Mouse (Mus musculus): ENCODE measurements at regions not wholly inside any gene's neighbourhood (a gene's known extent, or its start where the extent isn't known, plus 50 kb on each side); places are given as distances from the start of the nearest gene placed in this dataset.
"Not testable (repeated sequence)": the region's sequence is repeated elsewhere in the genome, so short reads cannot be mapped to it uniquely, and the experiment has no call there.

DNA sequence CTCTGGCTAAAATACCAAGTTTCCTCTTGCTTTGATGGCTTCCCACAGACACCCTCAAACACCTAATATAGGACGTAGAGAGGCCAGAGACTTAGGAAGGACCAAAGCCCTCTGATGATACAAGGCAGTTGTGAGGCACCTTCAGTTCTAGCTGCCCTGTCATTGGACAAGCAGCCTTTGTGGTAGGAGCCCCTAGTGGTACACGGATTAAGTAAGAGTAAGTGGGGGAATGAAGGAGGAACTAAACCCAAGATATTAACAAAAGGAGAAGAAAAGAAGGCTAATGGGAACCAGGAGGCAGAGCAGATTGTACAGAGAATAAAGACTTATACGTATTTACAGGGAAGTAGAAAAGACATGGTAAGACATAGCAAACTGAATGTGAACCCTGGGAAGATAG is 352.3 kb upstream of the Tmco5 start:
- not testable (repeated sequence) for DNase-seq

DNA sequence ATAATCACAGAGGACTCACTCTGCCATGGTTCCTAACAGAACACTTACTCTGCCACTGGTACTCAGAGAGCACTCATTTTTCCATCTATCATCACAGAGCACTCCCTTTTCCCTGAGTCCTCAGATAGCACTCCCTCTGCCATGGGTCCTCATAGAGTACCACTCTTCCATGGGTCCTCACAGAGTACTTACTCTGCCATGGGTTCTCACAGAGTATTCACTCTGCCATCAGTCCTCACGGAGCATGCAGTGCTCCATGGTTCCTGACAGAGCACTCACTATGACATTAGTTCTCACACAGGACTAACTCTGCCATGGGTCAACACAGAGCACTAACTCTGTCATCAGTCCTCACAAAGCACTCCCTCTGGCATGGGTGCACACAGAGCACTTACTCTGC is 342.0 kb upstream of the Tmco5 start:
- DNase-seq = no peak

DNA sequence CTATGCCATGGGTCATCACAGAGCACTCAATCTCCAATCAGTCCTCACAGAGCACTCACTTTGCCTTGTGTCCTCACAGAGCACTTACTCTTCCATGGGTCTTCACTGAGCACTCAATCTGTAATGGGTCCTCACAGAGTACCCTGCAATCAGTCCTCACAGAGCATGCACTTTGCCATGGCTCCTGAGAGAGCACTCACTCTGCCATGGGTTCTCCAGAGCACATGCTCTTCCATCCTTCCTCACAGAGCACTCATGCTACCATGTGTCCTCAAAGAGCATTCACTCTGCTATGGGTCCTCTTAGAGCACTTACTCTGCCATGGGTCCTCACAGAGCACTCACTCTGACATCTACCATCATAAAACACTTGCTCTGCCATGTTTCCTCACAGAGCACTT is 319.1 kb upstream of the Tmco5 start:
- no peak for DNase-seq

DNA sequence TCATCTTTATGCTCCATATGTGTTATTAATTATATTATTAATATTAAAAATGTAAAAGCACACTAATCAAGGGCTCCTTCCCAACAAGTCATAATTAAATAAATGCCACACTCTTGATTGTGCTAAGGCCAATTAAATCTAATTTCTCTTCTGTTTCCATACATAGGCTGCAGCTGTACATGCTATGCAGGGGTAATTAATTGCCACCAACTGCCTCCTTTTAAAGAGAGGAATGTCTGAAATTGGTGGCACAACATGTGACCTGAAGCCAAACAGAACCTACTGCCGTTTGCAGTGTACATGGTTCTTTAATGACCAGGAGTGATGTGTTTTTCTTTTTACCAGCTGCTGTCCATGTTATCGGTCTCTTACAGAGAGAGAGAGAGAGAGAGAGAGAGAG is 294.5 kb upstream of the Tmco5 start:
- DNase-seq = no peak

- no peak for DNase-seq
Observed at GRCm38 (mm10) chr2:116586203-116586959, 292.1 kb upstream of the Tmco5 start.

GRCm38 (mm10) chr2:116605869-116606268 is 272.6 kb upstream of the Tmco5 start:
- DNase-seq = no peak

GRCm38 (mm10) chr2:116639935-116640334 is 238.6 kb upstream of the Tmco5 start:
- DNase-seq = no peak

DNA sequence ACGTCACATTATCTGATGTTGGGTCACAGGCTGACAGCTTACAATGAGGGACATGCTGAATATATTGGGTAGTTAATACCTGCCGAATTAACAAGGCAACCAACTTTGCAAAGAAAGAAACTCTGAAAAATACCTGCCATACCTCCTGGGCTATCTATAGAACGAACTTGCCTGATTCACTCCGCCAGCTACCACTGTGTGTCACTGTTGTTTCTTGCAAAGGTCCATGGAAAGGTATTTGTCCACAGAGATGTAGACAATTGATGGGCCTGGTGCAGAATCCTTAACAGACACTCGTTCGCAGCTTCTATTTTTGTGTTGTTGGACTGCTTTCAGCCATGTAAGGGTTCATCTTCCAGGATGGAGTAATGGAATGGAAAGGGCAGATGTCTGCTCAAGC is 226.4 kb upstream of the Tmco5 start:
- no peak for DNase-seq

- DNase-seq = no peak
Observed at GRCm38 (mm10) chr2:116685756-116686155, 192.7 kb upstream of the Tmco5 start.

DNA sequence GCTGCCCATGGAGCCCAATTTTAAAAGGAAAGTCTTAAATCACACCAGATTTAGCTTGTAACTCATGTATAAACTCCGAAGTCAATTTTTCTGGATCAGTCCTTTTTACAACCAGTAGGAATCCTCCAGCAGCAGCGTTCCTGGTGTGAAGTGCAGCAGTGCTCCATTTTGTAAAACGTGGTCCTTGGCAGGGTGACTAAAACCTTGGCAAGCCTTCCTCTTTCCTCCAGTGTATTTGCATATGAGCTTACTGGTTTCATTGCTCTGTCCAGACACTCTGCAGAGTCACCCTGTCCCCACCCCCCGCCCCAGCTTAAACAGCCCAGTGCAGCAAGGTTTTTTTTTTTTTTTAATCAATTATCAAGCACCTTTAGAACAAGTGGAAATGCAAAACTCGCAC is 180.9 kb upstream of the Tmco5 start:
- DNase-seq = no peak

DNA sequence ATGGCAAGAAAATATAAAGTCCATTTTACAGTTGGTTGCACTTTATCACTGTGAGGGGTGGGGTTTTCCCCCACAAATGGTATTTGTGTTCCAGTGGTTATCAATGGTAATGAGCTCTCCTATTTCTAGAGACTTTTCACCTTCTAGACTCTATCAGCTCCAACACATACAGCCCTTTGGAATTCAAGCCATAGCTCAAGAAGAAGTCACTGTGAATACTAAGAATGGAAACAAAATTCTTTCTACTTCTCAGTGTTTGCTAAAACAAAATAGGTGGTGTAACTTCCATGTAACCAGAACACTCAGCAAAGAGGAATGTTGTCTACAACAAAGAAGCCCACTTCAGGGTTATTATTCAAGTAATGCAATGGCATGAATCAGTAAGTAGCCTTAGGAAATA is 173.8 kb upstream of the Tmco5 start:
- DNase-seq = no peak

DNA sequence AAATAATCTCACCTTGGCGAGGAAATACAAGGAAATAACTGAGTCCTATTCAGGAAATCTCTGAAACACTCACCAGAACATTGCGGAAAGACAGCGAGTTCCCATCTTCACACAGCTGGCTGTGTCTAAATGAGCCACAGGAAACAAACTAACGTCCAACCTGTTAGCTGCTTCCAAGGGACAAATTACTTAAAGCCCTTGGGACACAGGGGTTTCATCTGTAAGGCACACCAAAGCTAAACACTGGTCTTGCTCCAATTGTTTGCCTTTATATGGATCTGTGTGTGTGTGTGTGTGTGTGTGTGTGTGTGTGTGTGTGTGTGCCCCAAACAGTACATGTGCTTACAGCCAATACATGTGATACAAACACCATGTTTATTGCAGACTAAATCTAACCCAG is 168.9 kb upstream of the Tmco5 start:
- no peak for DNase-seq

- DNase-seq = no peak
Observed at GRCm38 (mm10) chr2:116716529-116717201, 161.8 kb upstream of the Tmco5 start.

GRCm38 (mm10) chr2:116718637-116719036 is 159.9 kb upstream of the Tmco5 start:
- DNase-seq = no peak

DNA sequence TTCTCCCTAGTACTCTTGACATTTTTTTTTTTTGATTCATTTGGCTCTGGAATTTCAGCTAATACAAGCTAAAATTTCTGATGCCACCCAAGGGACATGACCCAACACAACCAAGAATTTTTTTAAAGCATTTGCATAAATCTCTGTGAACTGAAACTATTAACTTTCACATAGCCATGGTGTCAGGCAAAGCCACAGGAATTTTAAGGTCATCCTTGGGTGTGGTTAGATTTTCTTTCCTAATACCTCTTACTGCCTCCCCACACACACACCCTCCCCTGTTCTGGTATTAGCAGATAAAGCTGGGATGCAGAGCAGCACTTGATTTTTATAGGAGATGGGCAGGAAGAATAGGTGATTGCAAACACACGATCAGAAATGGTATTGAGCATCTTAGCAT is 150.9 kb upstream of the Tmco5 start:
- DNase-seq = no peak

- peak; percentile 8 for DNase-seq
Observed at GRCm38 (mm10) chr2:116735702-116736101, 142.8 kb upstream of the Tmco5 start.

- no peak for DNase-seq
Observed at GRCm38 (mm10) chr2:116768459-116769047, 109.9 kb upstream of the Tmco5 start.

DNA sequence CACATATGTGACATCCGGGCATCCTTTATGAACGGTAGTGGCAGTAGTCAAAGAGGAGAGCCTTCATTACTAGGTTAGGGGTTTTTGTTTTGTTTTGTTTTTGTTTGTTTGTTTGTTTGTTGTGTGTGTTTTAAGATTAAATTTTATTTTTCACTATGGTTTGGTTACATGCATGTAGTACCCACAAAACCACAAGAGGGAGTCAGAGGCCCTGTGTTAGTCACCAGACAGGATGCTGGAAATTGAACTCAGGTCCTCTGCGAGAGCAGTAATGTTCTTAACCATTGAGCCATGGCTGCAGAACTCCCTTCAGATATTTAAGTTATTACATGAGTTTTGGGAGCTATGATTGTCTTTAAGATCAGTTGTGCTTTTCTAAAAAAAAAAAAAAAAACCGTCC is 109.3 kb upstream of the Tmco5 start:
- DNase-seq = no peak

GRCm38 (mm10) chr2:116772569-116772968 is 105.9 kb upstream of the Tmco5 start:
- no peak for DNase-seq

GRCm38 (mm10) chr2:116800141-116800540 is 78.3 kb upstream of the Tmco5 start:
- DNase-seq = no peak

- DNase-seq = no peak
Observed at GRCm38 (mm10) chr2:116801578-116801977, 76.9 kb upstream of the Tmco5 start.

DNA sequence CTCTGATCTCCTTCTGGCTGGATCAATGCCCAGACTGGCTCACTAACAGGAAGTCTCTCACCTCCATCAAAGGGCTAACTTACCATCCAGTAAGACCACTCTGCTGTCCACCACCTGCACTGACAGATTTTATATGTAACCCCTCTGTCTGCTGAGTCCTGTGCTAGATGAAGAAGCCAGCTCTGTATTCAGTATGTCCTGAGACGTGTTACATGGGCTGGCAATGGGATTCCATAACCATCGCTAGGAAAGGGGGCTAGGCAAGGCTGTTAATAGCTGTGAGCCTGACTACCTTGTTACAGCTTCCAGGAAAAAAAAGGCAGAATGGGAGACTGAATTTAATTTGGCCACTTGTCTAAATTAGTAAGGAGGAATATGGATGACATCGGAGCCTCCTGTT is 71.3 kb upstream of the Tmco5 start:
- DNase-seq = no peak

- DNase-seq = no peak
Observed at GRCm38 (mm10) chr2:116807636-116808035, 70.9 kb upstream of the Tmco5 start.

GRCm38 (mm10) chr2:116808113-116808512 is 70.4 kb upstream of the Tmco5 start:
- DNase-seq = no peak

Measured in liver (tissue).